Mouse (Mus musculus) heart, embryonic 15.5 days (tissue): ENCODE measurements around the gene Mbtd1. TPM values are rescaled to one million over a fixed set of nuclear protein-coding genes. Genes with fewer than 3 reads are reported as not detected.
A peak's percentile ranks its signal among the peaks of the same experiment; 100 is the strongest.

Source experiments
- ATAC-seq: fragments of 200-750 bp; cut with Nextera tagmentation; replicated peaks from 2 replicates; pipeline ENCODE4 v1.8.0; 2017; ENCODE audit warnings: low read depth, moderate TSS enrichment; ENCODE audit not compliant: insufficient number of reproducible peaks, insufficient read depth, low FRiP score
- H3K27ac ChIP-seq: fragments of 300-500 bp; sonication (generic); 2 replicates; pipeline ENCODE4 v1.5.1; 2015; ENCODE audit warnings: mild to moderate bottlenecking, inconsistent platforms
- H3K27me3 ChIP-seq: fragments of 300-500 bp; sonication (generic); 2 replicates; pipeline ENCODE4 v1.6.1; 2015; ENCODE audit warnings: inconsistent platforms
- H3K36me3 ChIP-seq: fragments of 300-500 bp; sonication (generic); 2 replicates; pipeline ENCODE4 v1.6.1; 2015; ENCODE audit warnings: mild to moderate bottlenecking, inconsistent platforms
- H3K4me1 ChIP-seq: fragments of 300-500 bp; sonication (generic); replicated peaks from 2 replicates; pipeline ENCODE4 v1.6.1; 2015; ENCODE audit warnings: inconsistent platforms
- H3K4me2 ChIP-seq: fragments of 300-500 bp; sonication (generic); 2 replicates; pipeline ENCODE4 v1.6.1; 2015; ENCODE audit warnings: inconsistent platforms, mild to moderate bottlenecking, moderate library complexity
- H3K4me3 ChIP-seq: fragments of 300-500 bp; sonication (generic); 2 replicates; pipeline ENCODE4 v1.5.1; 2015; ENCODE audit warnings: mild to moderate bottlenecking, inconsistent platforms
- H3K9ac ChIP-seq: fragments of 300-500 bp; sonication (generic); 2 replicates; pipeline ENCODE4 v1.6.1; 2015; ENCODE audit warnings: mild to moderate bottlenecking, inconsistent platforms
- H3K9me3 ChIP-seq: fragments of 300-500 bp; sonication (generic); replicated peaks from 2 replicates; pipeline ENCODE4 v1.6.1; 2016; ENCODE audit warnings: inconsistent platforms
- WGBS: fragments of 180-500 bp; shearing (Covaris S2); methylation state at CpG from one replicate; pipeline ENCODE4 v1.1.7; 2015; ENCODE audit warnings: mixed read lengths; 5-methylcytosine and 5-hydroxymethylcytosine counted together
- polyA plus RNA-seq: library from polyadenylated mRNA; unstranded; fragments of >200 nt; fragmentation: Nextera tagmentation; extraction: Ambion mirVana; gene quantifications from 2 replicates; pipeline ENCODE4 v1.2.1, GENCODE M21; 2015

The Mbtd1 gene
- polyA plus RNA-seq, 1 experiment from 2014 or later: 17.2 TPM

DNA sequence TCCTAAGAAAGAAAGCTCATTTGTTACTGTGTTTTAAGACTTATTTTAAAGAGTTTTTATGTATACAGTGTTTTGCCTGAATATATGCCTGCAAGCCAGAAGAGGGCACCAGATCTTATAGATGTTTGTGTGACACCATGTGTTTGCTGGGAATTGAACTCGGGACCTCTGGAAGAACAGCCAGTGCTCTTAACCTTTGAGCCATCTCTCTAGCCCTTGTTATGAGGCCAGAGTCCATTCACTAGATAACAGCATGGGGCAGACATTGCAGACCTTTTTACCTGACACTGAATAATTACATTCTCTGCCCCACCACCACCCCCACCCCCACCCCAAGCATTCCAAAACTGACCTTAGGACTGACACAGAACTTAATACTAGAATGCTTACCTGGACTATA is 64.4 kb downstream of the Mbtd1 start:
- Histone ChIP-seq H3K27me3 (no peaks in the 10 kb centered on the region), H3K4me1 (peaks cover 12% of the 10 kb centered on the region), H3K36me3 (peaks cover 55% of the 10 kb centered on the region), H3K9me3 (no peaks in the 10 kb centered on the region), H3K9ac (no peak overlapping the region), H3K4me3 (no peak overlapping the region), H3K4me2 (no peak overlapping the region), H3K27ac (no peak overlapping the region)
- 90% methylated on average over 1 of the region's 1 CpGs for WGBS
- no peak for ATAC-seq

DNA sequence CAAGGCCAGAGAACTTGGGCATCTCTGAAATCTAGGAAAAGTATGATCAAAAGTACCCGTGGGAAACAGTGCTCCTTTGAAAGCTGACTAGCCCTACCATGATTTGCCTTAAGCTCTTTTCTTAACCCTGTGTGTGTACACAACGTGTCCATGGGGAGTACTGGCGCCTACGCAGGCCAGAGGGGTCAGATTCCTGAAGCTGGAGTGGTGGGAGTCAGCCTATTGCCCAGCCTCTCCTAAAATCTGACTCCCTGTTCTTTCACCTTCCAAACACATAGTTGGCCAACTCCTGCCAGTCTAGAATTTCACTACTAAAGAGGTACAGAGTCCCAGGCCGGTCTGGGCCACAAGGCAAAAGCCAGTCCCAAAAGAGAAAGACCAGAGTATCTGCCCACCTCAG is 66.7 kb downstream of the Mbtd1 start:
- H3K9me3 ChIP-seq: no peaks in the 10 kb centered on the region
- H3K27me3 ChIP-seq: no peaks in the 10 kb centered on the region
- H3K4me2 ChIP-seq: no peak overlapping the region
- no peak overlapping the region for H3K27ac ChIP-seq
- H3K36me3 ChIP-seq: peaks cover 48% of the 10 kb centered on the region
- no peak overlapping the region for H3K9ac ChIP-seq
- H3K4me1 ChIP-seq: peaks cover 19% of the 10 kb centered on the region
- 74% methylated on average over 5 of the region's 5 CpGs for WGBS
- H3K4me3 ChIP-seq: no peak overlapping the region
- ATAC-seq: no peak

- no peak; the same call in 1 of the 2 replicates for ATAC-seq
- Histone ChIP-seq H3K4me3 (peak overlapping the region; percentile 84), H3K27me3 (no peaks in the 10 kb centered on the region), H3K9me3 (no peaks in the 10 kb centered on the region), H3K4me2 (peak overlapping the region; percentile 85), H3K36me3 (peaks cover 47% of the 10 kb centered on the region), H3K9ac (peak overlapping the region; percentile 69), H3K4me1 (peaks cover 19% of the 10 kb centered on the region), H3K27ac (peak overlapping the region; percentile 96)
- WGBS: 34% methylated on average over 13 of the region's 13 CpGs
These were observed 69.1 kb downstream of the Mbtd1 start for GRCm38 (mm10) chr11:93954738-93955255.

GRCm38 (mm10) chr11:93955256-93956150 is 69.9 kb downstream of the Mbtd1 start:
- Histone ChIP-seq H3K27ac (peak overlapping the region; percentile 96), H3K4me1 (peaks cover 19% of the 10 kb centered on the region), H3K27me3 (no peaks in the 10 kb centered on the region), H3K9me3 (no peaks in the 10 kb centered on the region), H3K4me2 (peak overlapping the region; percentile 85), H3K36me3 (peaks cover 47% of the 10 kb centered on the region), H3K9ac (peak overlapping the region; percentile 69), H3K4me3 (peak overlapping the region; percentile 84)
- ATAC-seq: peak; percentile 96
- under 1% methylated on average over 67 of the region's 67 CpGs for WGBS

GRCm38 (mm10) chr11:93956159-93956558 is 70.5 kb downstream of the Mbtd1 start, which contains the start of gene Nme2:
TSS of gene Nme2 (minus strand) at chr11:93956259.
- under 1% methylated on average over 6 of the region's 6 CpGs for WGBS
- no peaks in the 10 kb centered on the region for H3K9me3 ChIP-seq
- peaks cover 46% of the 10 kb centered on the region for H3K36me3 ChIP-seq
- H3K27me3 ChIP-seq: no peaks in the 10 kb centered on the region
- peak within 1 kb of the TSS; percentile 84 for H3K4me3 ChIP-seq
- peaks cover 19% of the 10 kb centered on the region for H3K4me1 ChIP-seq
- peak within 1 kb of the TSS; percentile 69 for H3K9ac ChIP-seq
- peak; percentile 4; the same call in 1 of the 2 replicates for ATAC-seq
- peak within 1 kb of the TSS; percentile 85 for H3K4me2 ChIP-seq
- H3K27ac ChIP-seq: peak within 1 kb of the TSS; percentile 96

DNA sequence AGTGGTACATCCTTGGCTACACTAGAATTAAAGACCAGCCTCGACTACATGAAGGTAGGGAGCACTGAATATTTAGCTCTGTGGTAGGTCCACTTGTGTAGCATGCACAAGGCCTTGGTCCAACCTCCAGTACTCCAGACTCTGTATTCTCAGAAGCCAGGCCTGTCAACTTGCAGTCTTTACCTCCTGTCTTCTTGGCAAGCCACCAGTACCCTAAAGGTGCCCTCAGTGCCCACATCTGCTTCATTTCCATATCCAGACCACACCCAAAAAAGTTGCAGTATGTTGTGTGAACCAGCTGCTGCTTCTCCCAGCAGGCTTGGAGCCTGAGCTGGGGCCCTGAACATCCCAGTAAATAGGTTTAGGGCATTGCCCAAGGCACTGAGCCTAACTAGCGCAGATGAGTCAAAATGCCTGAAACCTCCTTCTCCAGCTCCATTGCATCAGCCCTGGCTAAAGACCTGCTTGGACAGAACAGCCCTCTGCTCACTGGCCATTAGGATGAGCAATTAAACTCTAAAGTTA is 71.4 kb downstream of the Mbtd1 start:
- Histone ChIP-seq H3K36me3 (peaks cover 44% of the 10 kb centered on the region), H3K4me1 (peaks cover 19% of the 10 kb centered on the region), H3K27me3 (no peaks in the 10 kb centered on the region), H3K4me3 (no peak overlapping the region), H3K9me3 (no peaks in the 10 kb centered on the region), H3K4me2 (no peak overlapping the region), H3K27ac (peak overlapping the region; percentile 96; the same call in 1 of the 2 replicates), H3K9ac (no peak overlapping the region)
- ATAC-seq: no peak
- WGBS: 80% methylated on average over 2 of the region's 2 CpGs

DNA sequence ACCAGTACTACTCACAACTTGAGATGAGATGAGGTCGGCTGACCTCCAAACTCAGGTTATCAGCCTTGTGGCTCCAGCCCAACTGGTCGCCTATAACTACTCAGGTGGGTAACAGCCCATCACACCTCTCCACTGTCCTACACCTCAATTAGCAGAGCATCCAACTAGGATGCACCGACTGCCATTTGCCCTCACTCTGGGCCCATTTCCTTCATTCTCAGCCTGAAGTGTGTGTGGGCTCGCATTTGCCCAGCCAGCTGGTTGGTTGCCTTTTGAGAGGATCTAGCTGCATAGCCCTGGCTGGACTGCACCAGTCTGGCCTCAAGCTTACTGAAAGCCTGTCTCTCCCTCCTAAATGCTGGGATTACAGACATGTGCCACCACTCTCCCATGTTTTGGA is 72.1 kb downstream of the Mbtd1 start:
- no peaks in the 10 kb centered on the region for H3K9me3 ChIP-seq
- H3K27me3 ChIP-seq: no peaks in the 10 kb centered on the region
- ATAC-seq: no peak
- peaks cover 19% of the 10 kb centered on the region for H3K4me1 ChIP-seq
- no peak overlapping the region for H3K4me2 ChIP-seq
- WGBS: 66% methylated on average over 4 of the region's 4 CpGs
- H3K9ac ChIP-seq: no peak overlapping the region
- no peak overlapping the region for H3K4me3 ChIP-seq
- H3K36me3 ChIP-seq: peaks cover 44% of the 10 kb centered on the region
- no peak overlapping the region for H3K27ac ChIP-seq

DNA sequence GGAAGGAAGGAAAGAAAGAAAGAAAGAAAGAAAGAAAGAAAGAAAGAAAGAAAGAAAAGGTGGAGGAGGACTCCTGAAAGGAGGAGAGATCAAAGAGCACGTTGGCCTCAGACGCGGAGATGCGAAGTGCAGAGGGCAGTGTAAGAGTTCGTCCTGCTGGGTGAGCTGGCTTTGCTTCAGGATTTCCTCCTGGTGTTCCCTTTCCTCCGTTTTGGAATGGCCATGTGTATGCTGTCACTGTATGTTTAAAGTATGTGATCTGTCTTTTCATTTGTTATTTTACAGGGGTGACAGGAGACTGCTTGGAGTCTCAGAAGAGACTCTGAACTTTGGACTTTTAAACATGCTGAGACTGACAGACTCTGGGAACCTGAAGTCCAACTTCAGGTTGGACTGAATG is 75.8 kb downstream of the Mbtd1 start:
- H3K4me1 ChIP-seq: peaks cover 3% of the 10 kb centered on the region
- no peaks in the 10 kb centered on the region for H3K9me3 ChIP-seq
- no peak overlapping the region for H3K9ac ChIP-seq
- H3K36me3 ChIP-seq: peaks cover 67% of the 10 kb centered on the region
- no peaks in the 10 kb centered on the region for H3K27me3 ChIP-seq
- no peak for ATAC-seq
- H3K4me2 ChIP-seq: no peak overlapping the region
- no peak overlapping the region for H3K4me3 ChIP-seq
- H3K27ac ChIP-seq: no peak overlapping the region
- WGBS: 82% methylated on average over 6 of the region's 6 CpGs

- Histone ChIP-seq H3K9ac (no peak overlapping the region), H3K36me3 (peaks cover 67% of the 10 kb centered on the region), H3K27me3 (no peaks in the 10 kb centered on the region), H3K9me3 (no peaks in the 10 kb centered on the region), H3K4me1 (peaks cover 7% of the 10 kb centered on the region), H3K4me2 (no peak overlapping the region), H3K4me3 (no peak overlapping the region), H3K27ac (no peak overlapping the region)
- no peak for ATAC-seq
- 86% methylated on average over 4 of the region's 4 CpGs for WGBS
These were observed 77.4 kb downstream of the Mbtd1 start for GRCm38 (mm10) chr11:93963013-93963412.

DNA sequence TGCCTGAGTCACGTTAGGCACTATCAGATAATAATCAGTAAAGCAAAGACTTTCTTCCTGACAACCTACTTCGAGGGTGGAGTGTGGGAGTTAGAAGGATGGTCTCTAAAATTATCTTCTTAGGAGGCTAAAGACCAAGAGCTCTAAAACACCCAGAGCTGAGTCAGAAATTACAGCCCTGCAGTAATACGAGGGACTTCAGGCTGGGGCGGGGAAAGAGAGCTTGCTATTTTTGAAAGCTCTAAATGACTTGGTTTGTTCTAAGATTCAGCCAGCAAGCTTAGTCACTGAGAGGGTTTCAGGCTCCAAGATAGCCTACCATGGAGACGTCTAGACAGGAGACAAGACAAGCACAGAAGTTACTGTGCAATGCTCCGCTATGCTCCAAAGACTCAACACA is 79.7 kb downstream of the Mbtd1 start:
- peaks cover 47% of the 10 kb centered on the region for H3K36me3 ChIP-seq
- no peak for ATAC-seq
- H3K9ac ChIP-seq: no peak overlapping the region
- H3K27me3 ChIP-seq: no peaks in the 10 kb centered on the region
- peaks cover 15% of the 10 kb centered on the region for H3K4me1 ChIP-seq
- H3K9me3 ChIP-seq: no peaks in the 10 kb centered on the region
- 88% methylated on average over 6 of the region's 6 CpGs for WGBS
- no peak overlapping the region for H3K4me2 ChIP-seq
- H3K27ac ChIP-seq: no peak overlapping the region
- no peak overlapping the region for H3K4me3 ChIP-seq

DNA sequence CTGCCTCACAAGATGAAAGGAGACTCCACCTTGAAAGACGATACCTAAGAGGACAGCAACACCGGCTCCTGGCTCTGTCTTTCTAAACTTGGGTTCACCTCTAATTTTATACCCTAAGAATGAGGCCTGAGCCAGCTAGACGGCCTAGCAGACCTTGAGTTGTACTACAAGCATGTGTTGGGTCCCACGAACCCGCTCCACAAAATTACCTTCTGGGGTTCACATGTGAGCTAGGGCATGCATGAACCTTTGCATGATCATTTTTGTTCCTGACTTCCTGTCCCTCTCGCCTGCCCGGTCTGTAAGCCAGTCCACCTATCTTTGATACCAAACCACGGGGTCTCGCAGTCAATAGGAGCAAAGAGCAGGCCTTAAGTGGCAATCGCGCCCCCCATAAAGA is 81.7 kb downstream of the Mbtd1 start:
- ATAC-seq: no peak
- H3K9ac ChIP-seq: peak overlapping the region; percentile 70
- WGBS: 3% methylated on average over 11 of the region's 11 CpGs
- H3K4me2 ChIP-seq: peak overlapping the region; percentile 77
- peak overlapping the region; percentile 78 for H3K27ac ChIP-seq
- no peaks in the 10 kb centered on the region for H3K9me3 ChIP-seq
- H3K4me3 ChIP-seq: peak overlapping the region; percentile 85
- peaks cover 30% of the 10 kb centered on the region for H3K36me3 ChIP-seq
- H3K27me3 ChIP-seq: no peaks in the 10 kb centered on the region
- H3K4me1 ChIP-seq: peaks cover 15% of the 10 kb centered on the region
